Mouse (Mus musculus) adrenal gland, adult (tissue): Measurements from ENCODE around the gene Ercc1.

ENCODE experiments used
- DNase-seq, 2 experiments: peaks; one replicate each; pipeline ENCODE4 v3.0.0; 2022 to 2023; ENCODE audit warnings: low spot score in 1 of 2; ENCODE audit not compliant: inconsistent age in 2 of 2

Gene Ercc1

DNA sequence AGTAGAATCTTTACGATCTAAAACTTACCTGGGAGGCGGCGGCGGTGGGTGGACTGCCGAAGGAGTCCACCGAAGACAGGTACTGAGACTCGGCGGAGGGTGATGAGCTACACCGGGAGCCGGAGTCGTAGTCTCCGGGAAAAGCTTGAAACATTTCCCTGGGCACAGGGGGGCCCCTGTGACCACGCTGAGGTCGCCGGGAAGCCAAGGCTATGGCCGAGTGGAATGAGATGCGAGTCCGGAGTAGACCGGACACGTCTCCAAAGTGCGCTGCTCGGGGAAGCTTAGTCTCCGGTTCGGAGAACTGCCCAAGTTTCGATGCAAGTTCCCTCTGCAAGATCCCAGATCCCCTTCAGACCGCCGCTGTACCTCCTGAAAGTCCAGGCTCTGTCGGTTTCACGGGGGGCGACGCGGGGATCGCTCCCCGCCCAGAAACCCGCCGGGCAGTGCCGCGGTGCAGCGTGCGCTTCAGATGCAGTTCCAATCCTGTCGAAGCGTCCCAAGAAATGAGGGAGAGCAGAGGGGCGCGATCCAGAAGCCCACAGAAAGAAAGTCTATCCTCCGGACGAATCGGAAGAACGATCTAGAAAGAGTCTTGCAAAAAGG lies 35.2 kb upstream of the Ercc1 start:
- DNase-seq: peak in 1 of 2 experiments; percentile 76

DNA sequence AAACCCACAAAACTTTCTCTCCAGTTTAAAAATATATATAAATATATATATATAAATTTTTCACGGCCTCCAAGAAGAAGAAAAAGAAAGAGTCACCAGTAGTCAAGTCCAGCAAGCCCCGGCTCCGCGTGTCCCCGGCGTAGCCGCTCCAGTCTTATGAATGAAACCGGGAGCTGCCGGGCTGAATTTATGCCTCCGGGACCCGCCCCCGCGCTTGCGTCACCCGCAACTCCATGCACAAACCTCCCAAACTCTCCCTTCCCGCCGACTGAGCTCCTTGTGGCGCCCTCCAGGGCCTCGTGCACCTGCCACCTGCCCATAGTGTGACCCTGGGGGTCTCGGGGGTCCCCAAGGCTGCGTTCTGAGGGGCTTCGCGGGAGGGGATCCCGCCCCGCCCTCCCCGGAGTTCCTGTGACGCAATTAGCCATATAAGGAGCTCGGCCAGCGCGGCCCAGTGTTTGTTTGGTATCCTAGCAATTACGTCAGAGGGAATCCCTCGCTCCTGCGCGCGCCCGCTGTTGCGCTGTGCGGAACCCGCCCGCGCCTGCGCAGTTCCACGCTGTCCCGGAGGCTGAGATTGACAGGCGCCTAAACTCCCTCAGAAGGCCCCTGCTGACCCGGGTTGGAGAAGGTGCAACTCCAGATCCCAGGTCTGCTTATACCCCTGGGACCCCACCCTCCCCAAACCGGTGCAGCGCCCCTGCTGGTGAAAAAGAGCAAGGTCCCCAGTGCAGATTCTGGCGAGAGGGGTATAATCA lies 34.5 kb upstream of the Ercc1 start, which contains the start of gene Fosb:
Gene Fosb (minus strand): TSS at position 168 of the 758 bp plus-strand sequence.
- peak; percentile 95 to 98 for DNase-seq

GRCm38 (mm10) chr7:19311991-19312390 lies 32.6 kb upstream of the Ercc1 start:
- no peak for DNase-seq

- DNase-seq: no peak
Observed at GRCm38 (mm10) chr7:19314033-19314432, 30.5 kb upstream of the Ercc1 start.

GRCm38 (mm10) chr7:19316451-19317161 lies 28.0 kb upstream of the Ercc1 start:
- DNase-seq: peak in 1 of 2 experiments; percentile 74

DNA sequence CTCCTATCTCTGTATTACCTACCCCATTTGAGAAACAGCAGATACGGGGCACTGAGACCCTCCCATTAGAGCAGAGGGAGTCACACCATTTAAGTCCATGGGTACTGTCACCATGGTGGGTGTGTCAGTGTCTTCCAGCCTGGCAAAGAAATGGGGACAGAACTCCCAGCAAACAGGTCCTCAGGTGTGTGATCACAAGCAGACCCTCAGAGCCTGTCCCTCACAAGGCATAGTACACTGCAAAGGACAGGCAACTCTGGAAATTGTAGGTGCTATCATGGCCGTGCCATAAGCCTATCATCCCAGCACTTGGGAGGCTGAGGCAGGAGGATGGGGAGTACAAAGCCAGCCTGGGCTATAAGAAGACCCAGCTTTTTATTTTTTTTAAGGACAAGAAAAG lies 26.4 kb upstream of the Ercc1 start:
- no peak for DNase-seq

DNA sequence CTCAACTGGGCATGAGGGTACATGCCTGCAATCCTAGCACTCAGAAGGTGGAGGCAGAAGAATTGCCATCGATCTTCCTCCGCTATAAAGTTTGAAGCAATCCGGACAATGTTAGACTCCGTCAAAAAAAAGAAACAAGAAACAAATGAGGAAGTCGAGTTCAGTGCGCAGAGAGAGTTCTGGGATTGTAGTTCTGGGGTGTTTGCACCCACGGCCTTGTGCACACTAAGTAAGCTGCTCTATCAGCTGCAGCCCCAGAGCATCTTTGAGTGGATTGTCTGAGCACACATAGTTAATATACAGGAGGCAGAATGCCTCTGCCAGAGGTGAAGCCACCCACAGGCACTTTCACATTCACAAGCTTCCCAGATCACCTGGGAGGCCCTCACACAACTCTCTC lies 25.9 kb upstream of the Ercc1 start:
- no peak for DNase-seq

DNA sequence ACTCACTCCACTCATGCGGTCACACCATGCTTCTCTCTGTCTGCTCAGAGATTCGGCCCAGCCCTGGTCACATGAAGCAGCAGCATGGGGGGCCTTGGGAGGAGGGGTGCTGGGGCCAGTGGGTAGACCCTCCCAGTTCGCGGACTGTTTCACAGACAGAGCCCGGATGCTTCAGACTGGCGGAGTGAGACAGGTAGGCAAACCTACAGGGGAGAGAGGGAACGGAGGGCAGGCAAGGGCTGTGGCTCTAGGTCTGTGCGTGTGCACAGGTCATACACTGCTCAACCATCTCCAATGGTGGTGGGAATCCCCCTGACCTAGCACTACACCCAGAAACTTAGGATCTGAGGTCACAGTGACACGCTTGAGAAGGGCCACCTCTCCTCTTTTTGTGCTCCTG lies 25.1 kb upstream of the Ercc1 start:
- DNase-seq: no peak

GRCm38 (mm10) chr7:19319906-19320305 lies 24.7 kb upstream of the Ercc1 start:
- DNase-seq: peak; percentile 97 to 98

DNA sequence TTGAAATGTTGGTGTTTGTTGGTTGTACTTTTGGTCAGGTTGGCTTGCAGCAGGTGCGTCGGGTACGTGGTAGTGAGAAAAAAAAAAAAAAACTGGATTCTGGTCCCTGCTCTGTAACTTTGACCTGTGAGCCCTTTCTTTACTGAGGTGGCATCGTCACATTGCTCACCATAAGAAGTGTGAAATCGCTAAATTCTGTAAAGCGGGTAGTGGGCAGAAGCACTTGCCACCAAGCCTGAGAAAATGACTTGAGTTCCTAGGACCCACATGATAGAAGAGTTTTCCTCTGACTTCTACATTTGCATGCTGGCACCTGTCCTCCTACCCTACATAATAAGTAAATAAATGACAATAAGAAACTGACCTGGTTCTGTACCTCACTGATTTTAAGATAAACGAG lies 23.9 kb upstream of the Ercc1 start:
- no peak for DNase-seq

DNA sequence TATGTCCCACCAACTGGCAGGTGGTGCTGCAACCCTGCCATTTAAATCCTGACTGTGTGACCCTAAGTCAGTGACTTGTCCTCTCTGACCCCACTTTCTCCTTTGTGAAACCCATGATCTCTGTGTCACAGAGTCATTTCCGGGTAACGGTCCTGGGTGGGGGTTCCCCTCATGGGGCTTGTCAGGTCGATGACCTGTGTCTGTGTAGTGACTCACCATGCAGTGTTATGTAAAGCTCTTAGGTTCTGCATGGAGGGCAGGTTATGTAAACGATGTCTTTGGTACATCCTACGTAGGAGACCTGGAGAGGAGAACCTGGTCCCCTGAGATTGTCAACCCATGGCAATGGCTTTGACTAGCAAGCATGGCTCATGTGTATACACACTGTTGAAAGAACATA lies 23.1 kb upstream of the Ercc1 start:
- DNase-seq: no peak

DNA sequence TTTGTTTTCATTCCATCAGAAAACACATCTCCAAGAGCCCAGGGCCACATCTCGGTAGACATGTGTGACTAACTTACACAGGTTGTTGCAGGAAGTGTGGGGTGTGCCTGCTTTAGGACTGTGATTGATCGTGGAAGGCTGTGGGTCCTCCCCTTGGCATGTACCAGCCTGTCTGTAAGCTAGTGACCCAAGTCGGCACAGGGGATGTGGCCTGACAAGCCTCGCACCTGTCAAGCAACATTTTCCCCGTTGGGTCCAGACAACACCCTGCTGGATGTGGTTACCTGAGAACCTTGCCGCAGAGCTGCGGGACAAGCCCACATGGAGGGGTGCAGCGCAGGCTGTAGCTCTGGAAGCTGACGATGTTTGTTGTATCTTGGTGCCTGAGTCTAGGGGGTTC lies 22.1 kb upstream of the Ercc1 start:
- no peak for DNase-seq

DNA sequence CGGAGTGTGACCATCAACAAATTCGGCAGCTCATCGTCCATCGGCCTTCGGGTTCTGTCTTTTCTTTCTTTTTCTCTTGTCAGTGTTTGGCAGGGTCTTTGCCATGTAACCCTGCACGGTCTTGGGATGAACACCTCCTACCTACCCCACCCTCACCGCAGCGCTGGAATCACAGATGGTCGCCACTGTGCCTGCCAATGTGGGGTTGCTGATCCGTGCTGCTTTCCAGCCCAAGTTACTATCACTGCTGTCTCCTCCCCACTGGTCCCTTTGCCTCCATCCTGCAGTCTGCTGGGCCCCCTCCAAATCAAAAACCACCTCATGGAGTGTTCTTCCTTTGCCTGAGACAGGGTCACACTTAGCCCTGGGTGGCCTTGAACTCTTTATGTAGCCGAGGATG lies 20.4 kb upstream of the Ercc1 start:
- no peak for DNase-seq

GRCm38 (mm10) chr7:19325262-19326199 lies 19.0 kb upstream of the Ercc1 start:
- DNase-seq: peak in 1 of 2 experiments; percentile 14

DNA sequence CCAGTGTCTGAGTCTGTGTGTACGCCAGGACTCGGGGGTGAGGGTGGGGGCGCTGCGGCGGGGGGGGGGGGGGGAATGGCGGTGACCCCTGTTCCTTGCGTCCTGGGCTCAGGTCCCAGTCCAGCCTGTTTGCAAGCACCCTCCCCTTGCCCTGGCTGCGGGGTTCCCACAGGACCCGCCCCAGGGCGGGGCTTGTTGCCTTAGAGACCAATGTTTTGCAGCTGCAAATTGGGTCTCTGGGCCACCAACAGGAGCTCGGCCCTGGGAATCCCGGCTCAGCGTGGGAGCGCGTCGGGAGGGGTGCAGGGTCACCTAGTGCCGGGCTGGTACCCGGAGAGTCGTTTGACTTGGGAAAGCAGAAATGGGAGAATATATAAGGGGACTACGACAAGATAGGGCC lies 18.2 kb upstream of the Ercc1 start:
- peak; percentile 89 to 95 for DNase-seq

DNA sequence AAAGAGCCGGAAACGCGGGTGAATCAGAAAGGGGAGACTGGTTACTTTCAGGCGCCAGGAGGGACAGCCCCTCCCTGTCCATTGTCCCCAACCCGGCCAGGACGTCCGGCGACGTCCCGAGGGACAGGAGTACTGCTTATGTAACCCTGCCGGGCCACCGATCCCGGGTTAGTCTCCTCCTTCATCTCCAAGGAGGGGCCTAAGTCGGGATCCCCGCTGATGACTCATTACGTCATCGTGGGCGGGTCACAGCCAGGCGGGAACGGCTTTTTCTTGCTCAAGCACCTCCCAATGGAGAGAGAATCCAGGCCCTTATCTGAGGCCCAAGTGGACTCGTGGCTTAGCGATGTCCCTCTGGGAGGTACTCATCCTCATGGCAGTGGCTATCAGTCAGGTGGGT lies 17.4 kb upstream of the Ercc1 start:
- DNase-seq: peak; percentile 95 to 97

DNA sequence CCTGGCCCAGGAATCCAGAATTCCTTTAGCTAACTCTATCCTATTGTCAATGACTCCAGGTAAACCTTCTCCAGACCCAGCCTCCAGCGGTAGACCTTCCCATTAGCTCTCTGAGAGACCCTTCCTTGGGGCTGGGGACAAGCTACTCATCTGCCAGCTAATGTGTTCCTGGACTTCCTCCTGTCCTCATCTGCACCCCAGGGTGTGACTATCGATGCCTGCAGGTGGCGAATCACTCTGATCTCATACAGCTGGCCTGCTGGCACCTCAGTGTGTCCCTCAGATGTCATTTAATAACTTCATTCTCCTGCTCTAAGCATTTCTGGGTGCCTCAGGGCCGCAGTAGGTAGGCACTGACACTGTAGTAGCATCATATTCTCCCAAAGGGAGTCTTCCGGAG lies 16.8 kb upstream of the Ercc1 start:
- DNase-seq: no peak

DNA sequence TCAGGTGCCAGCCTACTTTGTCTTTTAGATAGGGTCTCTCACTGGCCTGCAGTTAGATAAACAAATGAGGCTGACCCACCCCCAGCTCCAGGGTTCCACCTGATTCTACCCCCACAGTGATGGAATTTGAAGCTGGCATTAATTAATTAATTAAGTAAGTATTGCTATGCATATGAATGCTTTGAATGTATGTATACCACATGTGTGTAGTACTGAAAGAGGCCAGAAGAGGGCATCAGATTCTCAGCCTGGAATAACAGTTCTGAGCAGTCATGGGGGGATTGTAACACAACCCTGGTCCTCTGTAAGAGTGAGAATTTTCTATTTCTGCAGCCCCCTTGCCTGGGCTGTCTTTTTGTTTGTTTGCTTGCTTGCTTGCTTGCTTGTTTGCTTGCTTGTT lies 16.2 kb upstream of the Ercc1 start:
- peak in 1 of 2 experiments; percentile 53 for DNase-seq

GRCm38 (mm10) chr7:19331910-19332309 lies 12.7 kb upstream of the Ercc1 start:
- DNase-seq: no peak

DNA sequence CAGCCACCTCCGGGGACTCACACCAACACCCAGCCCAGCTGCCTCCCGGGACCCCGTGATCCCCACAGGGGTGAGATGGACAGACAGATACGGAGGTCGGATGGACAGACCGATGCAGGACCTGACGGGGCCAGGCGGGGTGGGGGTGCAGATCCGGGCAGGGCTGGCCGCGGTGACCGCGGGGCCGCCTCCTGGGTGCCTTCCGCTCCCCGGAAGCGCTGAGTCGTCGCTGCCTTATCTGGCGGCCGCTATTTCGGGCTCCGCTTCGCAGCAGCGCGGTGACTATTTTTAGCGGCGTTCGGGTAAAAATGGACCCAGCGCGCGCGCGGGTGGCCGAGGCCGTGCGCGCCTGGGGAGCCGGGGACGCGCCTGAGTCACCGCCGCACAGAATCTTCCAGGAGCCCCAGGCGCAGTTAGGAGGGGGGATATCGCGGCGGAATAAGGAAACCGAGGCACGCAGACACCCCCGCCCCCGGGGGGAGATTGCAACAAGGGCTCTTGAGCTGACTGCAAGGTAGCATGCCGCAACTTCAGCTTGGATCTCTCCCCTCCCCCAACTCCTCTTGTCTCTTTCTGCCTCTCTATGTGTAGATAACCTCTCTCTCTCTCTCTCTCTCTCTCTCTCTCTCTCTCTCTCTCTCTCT lies 11.7 kb upstream of the Ercc1 start:
- peak; percentile 88 to 95 for DNase-seq
